Mouse (Mus musculus): ENCODE results near the gene Tmod3.
"Not testable (repeated sequence)": the region's sequence is repeated elsewhere in the genome, so short reads cannot be mapped to it uniquely, and the experiment has no call there.

The Tmod3 gene

DNA sequence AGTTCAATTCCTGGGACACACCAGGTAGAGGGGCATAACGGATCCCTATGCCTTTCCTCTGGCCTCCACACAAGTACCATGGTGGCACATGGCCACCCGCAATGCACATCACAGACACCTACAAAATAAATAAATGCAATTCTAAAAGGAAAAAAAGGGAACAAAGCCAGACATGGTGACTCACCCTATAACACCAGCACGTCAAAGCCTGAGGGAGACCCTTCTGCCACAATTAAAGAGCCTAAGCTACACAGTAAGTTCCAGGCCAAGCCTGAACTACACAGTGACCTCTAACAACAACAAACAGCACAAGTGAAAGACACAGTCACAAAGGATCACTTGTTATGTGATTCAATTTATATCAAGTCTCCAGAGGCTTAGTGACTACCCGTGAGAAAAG lies 5.7 kb downstream of the Tmod3 start:
- DNase-seq: no peak

DNA sequence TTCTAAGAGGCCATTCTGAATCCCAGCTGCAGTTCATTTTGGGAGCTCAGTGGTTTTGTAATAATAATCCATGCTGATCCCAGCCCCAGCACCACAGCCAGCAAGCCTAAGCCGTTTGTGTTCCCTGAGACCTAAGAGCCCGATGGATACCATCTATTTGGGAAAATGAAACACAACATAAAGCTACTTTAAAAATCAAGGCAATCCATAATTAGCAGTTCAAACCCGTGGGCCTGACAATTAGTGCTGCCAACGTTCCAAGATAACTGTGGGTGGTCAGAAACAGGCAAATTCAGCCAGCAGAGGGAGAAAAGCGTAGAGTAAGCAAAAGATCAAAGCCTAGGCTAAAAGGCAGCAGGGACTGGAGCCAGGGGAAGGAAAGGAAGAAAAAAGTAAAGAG lies 8.1 kb downstream of the Tmod3 start:
- no peak for DNase-seq

DNA sequence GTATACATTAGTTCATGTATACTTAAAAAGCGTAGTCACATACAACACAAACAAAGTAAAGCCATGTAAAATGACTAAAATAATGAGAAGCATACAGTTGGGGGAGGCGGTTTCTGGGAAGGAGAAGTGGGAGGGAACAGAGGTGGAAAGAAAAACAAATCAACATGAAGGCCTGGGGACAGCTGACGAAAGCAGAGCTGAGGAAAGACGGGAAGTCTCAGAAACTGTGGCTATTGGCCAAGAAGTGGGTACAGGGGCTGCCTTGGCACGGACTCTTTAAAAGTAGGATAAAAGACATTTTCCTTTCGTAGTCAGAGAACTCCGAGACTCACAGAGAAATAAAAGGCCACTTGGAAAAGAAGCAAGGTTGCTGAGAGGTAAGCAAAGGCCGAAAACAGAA lies 10.4 kb downstream of the Tmod3 start:
- no peak for DNase-seq

- no peak for DNase-seq
Measured at GRCm38 (mm10) chr9:75546885-75547553, 12.4 kb downstream of the Tmod3 start.

DNA sequence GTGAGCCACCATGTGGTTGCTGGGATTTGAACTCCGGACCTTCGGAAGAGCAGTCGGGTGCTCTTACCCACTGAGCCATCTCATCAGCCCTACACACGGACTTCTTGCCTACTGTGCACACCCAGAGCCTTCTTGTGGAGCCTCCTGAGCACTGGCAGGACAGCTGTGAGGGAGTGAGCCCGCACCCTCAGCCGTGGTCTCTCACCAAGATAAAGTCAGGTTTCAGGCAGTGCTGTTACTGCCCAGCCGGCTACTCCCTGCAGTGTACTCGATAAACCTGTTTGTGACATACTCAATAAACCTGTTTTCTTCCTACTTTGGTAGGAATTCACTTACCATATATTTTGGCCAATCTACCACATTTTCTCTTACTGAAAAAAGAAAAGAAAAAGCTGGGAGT lies 13.9 kb downstream of the Tmod3 start:
- no peak for DNase-seq

- DNase-seq: no peak
Measured at GRCm38 (mm10) chr9:75541497-75541896, 18.0 kb downstream of the Tmod3 start.

- no peak for DNase-seq
Measured at GRCm38 (mm10) chr9:75536422-75536821, 23.0 kb downstream of the Tmod3 start.

DNA sequence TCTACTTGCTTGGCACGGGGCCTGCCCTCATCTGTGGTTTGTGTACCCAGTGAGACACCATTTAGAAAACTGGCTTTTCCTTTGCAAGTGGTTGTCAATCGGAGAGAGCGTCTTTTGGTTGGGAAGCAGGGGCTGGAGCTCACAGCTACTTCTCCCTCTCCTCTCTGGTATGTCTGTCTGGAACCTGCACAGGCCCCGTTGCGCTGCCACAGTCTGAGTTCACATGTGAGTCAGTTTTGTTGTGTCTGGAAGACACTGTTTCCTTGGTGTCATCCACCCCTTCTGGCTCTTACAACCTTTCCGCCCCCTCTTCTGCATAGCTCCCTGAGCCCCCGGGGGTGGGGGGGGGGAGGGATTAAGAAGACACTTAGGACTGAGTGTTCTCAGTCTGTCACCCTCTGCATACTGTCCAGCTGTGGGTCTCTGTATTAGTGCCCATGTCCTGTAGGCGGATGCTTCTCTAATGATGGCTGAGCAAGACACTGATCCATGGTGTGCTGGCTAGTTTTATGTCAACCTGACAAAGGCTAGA lies 25.0 kb downstream of the Tmod3 start:
- no peak for DNase-seq

DNA sequence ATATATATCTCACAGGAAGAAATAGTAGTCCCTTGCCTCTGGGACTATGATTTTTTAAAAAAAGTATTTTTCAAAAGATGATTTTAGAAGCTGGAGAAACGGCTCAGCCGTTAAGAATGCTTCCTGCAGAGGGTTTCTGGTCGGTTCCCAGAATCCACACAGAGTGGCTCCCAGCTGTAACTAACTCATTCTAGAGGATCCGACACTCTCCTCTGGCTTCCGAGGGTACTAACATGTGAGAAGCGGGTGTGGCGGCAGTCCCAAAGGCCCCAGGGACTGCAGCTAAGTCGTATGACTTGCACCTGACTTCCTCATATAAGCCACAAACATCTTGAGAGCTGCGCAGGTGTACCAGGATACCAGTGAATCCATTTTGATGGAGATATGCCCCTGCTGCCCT lies 26.5 kb downstream of the Tmod3 start:
- not testable (repeated sequence) for DNase-seq

- no peak for DNase-seq
Measured at GRCm38 (mm10) chr9:75532461-75532860, 27.0 kb downstream of the Tmod3 start.

DNA sequence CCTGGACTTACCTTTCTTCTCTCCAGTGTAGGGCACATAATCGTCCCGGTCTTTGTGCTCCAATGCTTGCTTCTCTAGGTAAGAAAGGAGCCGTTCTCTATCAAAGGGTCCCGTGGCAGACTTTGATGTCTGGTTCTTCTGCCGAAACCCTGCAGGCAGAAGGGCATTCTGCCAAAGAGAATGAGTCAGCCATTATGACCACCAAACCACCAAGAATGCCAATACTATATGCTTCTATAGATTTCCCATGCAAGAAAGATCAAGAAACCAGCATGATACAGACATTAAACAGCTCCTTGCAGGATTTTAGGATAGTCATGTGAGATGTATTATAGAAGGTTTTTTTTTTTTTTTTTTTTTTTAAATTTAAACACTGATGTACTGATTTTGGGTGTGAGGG lies 30.1 kb downstream of the Tmod3 start:
- DNase-seq: no peak

DNA sequence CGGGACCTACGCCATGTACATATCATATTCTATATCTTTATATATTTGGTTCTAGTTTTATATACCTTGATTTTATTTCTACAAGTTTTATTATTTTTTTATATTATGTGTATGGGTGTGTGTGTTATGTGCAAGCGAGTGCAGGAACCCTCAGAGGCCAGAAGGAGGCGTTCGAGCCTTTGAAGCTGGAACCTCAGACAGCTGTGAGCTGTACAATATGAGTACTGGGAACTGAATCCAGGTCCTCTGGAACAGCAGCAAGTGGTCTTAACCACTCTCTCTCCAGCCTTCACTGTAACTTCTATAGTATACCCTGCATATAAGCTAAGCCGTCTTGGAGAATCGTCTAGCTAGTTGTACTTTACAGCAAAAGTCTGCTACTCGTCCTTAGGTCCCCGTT lies 31.4 kb downstream of the Tmod3 start:
- DNase-seq: no peak

- DNase-seq: no peak
Measured at GRCm38 (mm10) chr9:75527368-75528059, 31.9 kb downstream of the Tmod3 start.

DNA sequence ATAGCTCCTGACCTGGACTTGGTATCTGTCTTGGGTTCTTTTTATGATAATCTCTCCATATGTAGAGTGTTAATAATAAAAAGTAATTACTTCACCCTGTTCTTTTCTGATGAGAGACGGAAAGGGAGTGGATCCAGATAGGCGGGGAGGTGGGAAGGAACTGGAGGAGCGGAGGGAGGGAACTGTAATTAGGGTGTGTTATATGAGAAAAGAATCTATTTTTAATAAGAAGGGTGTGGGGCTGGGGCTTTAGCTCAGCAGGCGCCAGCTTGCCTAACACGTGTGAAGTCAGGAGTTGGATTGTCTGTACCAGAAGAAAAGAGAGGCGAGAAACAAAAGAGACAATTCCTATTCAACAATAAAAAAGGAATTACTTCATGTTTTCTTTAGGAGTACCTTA lies 35.8 kb downstream of the Tmod3 start:
- no peak for DNase-seq

- no peak for DNase-seq
Measured at GRCm38 (mm10) chr9:75522217-75522616, 37.2 kb downstream of the Tmod3 start.

DNA sequence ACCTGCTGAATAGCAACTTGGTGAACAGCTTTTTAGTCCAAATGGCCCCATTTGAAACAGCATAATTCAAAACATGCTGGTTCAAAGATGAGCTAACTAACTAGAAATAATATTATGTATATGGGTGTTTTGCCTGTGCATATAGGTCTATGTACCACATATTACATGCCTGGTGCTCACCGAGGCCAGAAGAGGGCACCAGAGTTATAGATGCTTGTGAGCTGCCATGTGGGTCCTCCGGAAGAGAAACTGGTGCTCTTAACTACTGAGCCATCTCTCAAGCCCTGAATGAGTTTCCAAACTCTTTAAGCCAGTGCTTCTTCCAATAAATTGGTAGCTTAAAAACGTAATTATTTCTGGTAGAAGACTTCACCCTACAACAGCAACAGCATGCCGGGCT lies 37.7 kb downstream of the Tmod3 start:
- peak; percentile 61 for DNase-seq

- DNase-seq: no peak
Measured at GRCm38 (mm10) chr9:75520940-75521339, 38.5 kb downstream of the Tmod3 start.

GRCm38 (mm10) chr9:75517751-75518150 lies 41.7 kb downstream of the Tmod3 start:
- DNase-seq: no peak

GRCm38 (mm10) chr9:75515464-75516113 lies 43.9 kb downstream of the Tmod3 start:
- DNase-seq: peak; percentile 32

DNA sequence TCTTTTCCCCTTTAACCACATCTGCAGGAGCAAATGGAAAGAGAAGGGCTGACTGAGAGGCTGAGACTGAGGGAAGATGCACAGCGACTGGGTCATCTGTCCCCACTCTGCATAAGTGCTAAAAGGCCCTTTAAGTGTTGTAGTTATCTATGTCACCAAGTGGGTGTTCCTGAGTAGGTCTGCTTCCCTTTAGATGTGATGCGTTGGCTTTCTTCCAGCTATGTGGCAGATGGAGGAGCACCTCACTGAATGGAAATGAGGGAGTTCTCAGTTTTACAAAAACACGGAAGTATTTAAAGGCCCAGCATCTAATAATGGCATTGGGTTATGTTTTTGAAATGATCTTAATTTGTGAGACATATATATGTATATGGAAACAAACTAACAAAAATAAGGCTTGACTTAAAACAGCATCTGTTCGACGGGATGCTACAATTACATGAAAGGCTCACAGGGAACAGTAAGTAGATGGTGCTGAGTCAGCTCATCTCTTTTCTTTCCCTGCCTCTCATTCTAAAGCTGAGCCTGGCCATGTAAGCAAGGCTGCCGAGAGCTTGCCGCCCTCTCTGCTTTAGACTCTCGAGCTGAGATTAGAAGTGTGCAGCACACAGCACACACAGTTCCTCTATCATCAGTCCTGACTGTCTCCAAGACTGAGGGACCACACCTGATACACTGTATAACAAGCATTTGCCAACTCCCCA lies 48.1 kb downstream of the Tmod3 start:
- DNase-seq: no peak

GRCm38 (mm10) chr9:75504311-75504710 lies 55.1 kb downstream of the Tmod3 start:
- DNase-seq: no peak

DNA sequence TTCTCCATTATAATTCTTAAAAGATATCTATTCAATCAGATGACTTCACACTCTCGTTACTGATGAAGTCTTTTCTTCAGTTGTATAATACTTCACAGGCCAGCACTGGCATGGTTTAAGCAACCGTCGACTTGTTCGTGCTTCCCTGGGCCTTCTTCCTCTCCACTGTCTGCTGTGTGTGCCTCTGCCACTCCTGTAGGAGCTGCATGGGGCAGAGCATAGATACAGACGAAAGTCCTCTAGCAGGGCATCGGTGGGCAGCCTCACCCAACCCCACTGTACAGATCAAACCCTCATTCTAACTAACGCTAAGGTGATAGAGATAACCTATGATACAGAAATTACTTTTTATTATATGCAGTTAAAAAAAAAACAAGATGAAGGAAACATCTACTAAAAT lies 60.9 kb downstream of the Tmod3 start:
- no peak for DNase-seq

- no peak for DNase-seq
Measured at GRCm38 (mm10) chr9:75495945-75496344, 63.5 kb downstream of the Tmod3 start.

Measured in right cerebral cortex, postnatal 4 days (tissue).